Mouse (Mus musculus) spleen, postnatal 14 days (tissue): ENCODE results near the gene Napb.

Source experiments
- DNase-seq, 2 experiments: peaks; one replicate each; pipeline ENCODE4 v3.0.0; 2021 to 2022; ENCODE audit warnings: low spot score in 2 of 2

The Napb gene

GRCm38 (mm10) chr2:148689444-148690140 lies 42.7 kb downstream of the Napb start:
- no peak for DNase-seq

GRCm38 (mm10) chr2:148687971-148688370 lies 44.3 kb downstream of the Napb start:
- no peak for DNase-seq

GRCm38 (mm10) chr2:148686862-148687261 lies 45.4 kb downstream of the Napb start:
- no peak for DNase-seq

GRCm38 (mm10) chr2:148685709-148686108 lies 46.6 kb downstream of the Napb start:
- no peak for DNase-seq

GRCm38 (mm10) chr2:148684972-148685371 lies 47.3 kb downstream of the Napb start:
- no peak for DNase-seq

- no peak for DNase-seq
Observed at GRCm38 (mm10) chr2:148683031-148683430, 49.2 kb downstream of the Napb start.

- peak; percentile 29 to 47 for DNase-seq
Observed at GRCm38 (mm10) chr2:148681461-148681891, 50.8 kb downstream of the Napb start.

- DNase-seq, result peak; percentile 98 to 99
Observed at GRCm38 (mm10) chr2:148680775-148681291, 51.4 kb downstream of the Napb start, which contains the start of gene Gzf1. Gene Gzf1 (plus strand): TSS chr2:148681023.

- no peak for DNase-seq
Observed at GRCm38 (mm10) chr2:148679346-148679745, 52.9 kb downstream of the Napb start.

- no peak for DNase-seq
Observed at GRCm38 (mm10) chr2:148677801-148678200, 54.5 kb downstream of the Napb start.

- DNase-seq, result peak; percentile 99
Observed at GRCm38 (mm10) chr2:148672199-148673096, 59.8 kb downstream of the Napb start, which contains the start of gene Nxt1. Gene Nxt1 (plus strand): TSS chr2:148672601.

- DNase-seq, result no peak
Observed at GRCm38 (mm10) chr2:148663458-148663857, 68.8 kb downstream of the Napb start.

GRCm38 (mm10) chr2:148654961-148655360 lies 77.3 kb downstream of the Napb start:
- DNase-seq, result peak; percentile 20 to 50

GRCm38 (mm10) chr2:148650587-148651357 lies 81.5 kb downstream of the Napb start:
- no peak for DNase-seq

- DNase-seq, result no peak
Observed at GRCm38 (mm10) chr2:148644421-148645000, 87.8 kb downstream of the Napb start.
